In genomic region chr7:6430342-6430741, GRCm38 (mm10) we compare ENCODE assay signal across 9 mouse cellular contexts. TPM values are rescaled to one million over a fixed set of nuclear protein-coding genes. Genes with fewer than 3 reads are reported as not detected.
DNase-seq lines count a peak whose midpoint lies in the region; ATAC-seq and TF ChIP-seq lines count a peak whose summit lies in the region.
"Had no signal": no experiment of that assay in that cellular context is flagged by ENCODE, and none has a peak within 500 bp of the region (broad histone marks: within the 10 kb centered on the region; RNA-seq: fewer than 3 reads in every experiment).

No protein-coding gene starts in this region.

- peak; percentile 71 for TF ChIP-seq CTCF in liver, postnatal 0 days (IDR thresholded peaks at IDR 0.05; ENCODE audit: low read depth)

- no peak overlapping the region for H3K4me3 ChIP-seq in forebrain, embryonic 11.5 days (ENCODE audit: low read depth, low read length)
- no peak overlapping the region for H3K4me3 ChIP-seq in forebrain, embryonic 12.5 days (replicated peaks)
- H3K4me3 ChIP-seq in neural tube, embryonic 11.5 days (ENCODE audit: low read depth, low read length), result no peak overlapping the region
- no peak overlapping the region for H3K4me3 ChIP-seq in neural tube, embryonic 15.5 days (replicated peaks)
- H3K4me3 ChIP-seq in liver, postnatal 0 days (ENCODE audit: low read depth, low read length), result no peak overlapping the region
- H3K4me3 ChIP-seq: neural tube, embryonic 13.5 days had no signal

- H3K4me2 ChIP-seq in forebrain, embryonic 11.5 days (ENCODE audit: low read depth, low read length, severe bottlenecking), result no peak overlapping the region
- H3K4me2 ChIP-seq in forebrain, embryonic 12.5 days, result no peak overlapping the region
- no peak overlapping the region for H3K4me2 ChIP-seq in neural tube, embryonic 11.5 days (ENCODE audit: low read depth)
- H3K4me2 ChIP-seq in neural tube, embryonic 15.5 days, result no peak overlapping the region
- no peak overlapping the region for H3K4me2 ChIP-seq in liver, postnatal 0 days (ENCODE audit: low read depth, low read length)
- H3K4me2 ChIP-seq: neural tube, embryonic 13.5 days had no signal

- no peak overlapping the region for H3K27ac ChIP-seq in forebrain, embryonic 11.5 days (ENCODE audit: low read depth, low read length)
- H3K27ac ChIP-seq in forebrain, embryonic 12.5 days, result no peak overlapping the region
- no peak overlapping the region for H3K27ac ChIP-seq in neural tube, embryonic 11.5 days (ENCODE audit: low read depth, low read length)
- no peak overlapping the region for H3K27ac ChIP-seq in neural tube, embryonic 15.5 days (replicated peaks)
- no peak overlapping the region for H3K27ac ChIP-seq in liver, postnatal 0 days (ENCODE audit: low read depth)
- H3K27ac ChIP-seq: neural tube, embryonic 13.5 days had no signal

- no peak overlapping the region for H3K9ac ChIP-seq in forebrain, embryonic 11.5 days (ENCODE audit: low read length)
- no peak overlapping the region for H3K9ac ChIP-seq in forebrain, embryonic 12.5 days
- H3K9ac ChIP-seq in neural tube, embryonic 11.5 days (ENCODE audit: low read length), result no peak overlapping the region
- no peak overlapping the region for H3K9ac ChIP-seq in neural tube, embryonic 15.5 days (replicated peaks)
- no peak overlapping the region for H3K9ac ChIP-seq in liver, postnatal 0 days (replicated peaks)
- H3K9ac ChIP-seq: neural tube, embryonic 13.5 days had no signal

- no peak for ATAC-seq in forebrain, embryonic 11.5 days (replicated peaks; ENCODE audit: low FRiP score)
- ATAC-seq in forebrain, embryonic 12.5 days (ENCODE audit: low FRiP score), result no peak
- no peak for ATAC-seq in neural tube, embryonic 11.5 days (ENCODE audit: insufficient read depth, low FRiP score, low TSS enrichment)
- no peak for ATAC-seq in neural tube, embryonic 15.5 days (ENCODE audit: low FRiP score)
- no peak for ATAC-seq in liver, postnatal 0 days

- H3K4me1 ChIP-seq in forebrain, embryonic 11.5 days (replicated peaks; ENCODE audit: control insufficient read depth, insufficient read depth, low read length), result no peaks in the 10 kb centered on the region; the same call in 1 of the 2 replicates
- peaks cover 9% of the 10 kb centered on the region for H3K4me1 ChIP-seq in forebrain, embryonic 12.5 days
- peaks cover 6% of the 10 kb centered on the region for H3K4me1 ChIP-seq in neural tube, embryonic 11.5 days (ENCODE audit: control insufficient read depth, insufficient read depth, low read length)
- peaks cover 13% of the 10 kb centered on the region for H3K4me1 ChIP-seq in neural tube, embryonic 15.5 days
- H3K4me1 ChIP-seq in liver, postnatal 0 days (ENCODE audit: insufficient read depth), result no peaks in the 10 kb centered on the region

- peak; percentile 68 for DNase-seq in forebrain, embryonic 11.5 days (ENCODE audit: low spot score)
- DNase-seq in neural tube, embryonic 11.5 days (ENCODE audit: low spot score), result peak; percentile 37
- DNase-seq in c-Kit-positive CD71-positive TER-119-positive erythroid progenitor cells, embryonic 14.5 days (ENCODE audit: low spot score), result peak; percentile 31
- DNase-seq in liver, postnatal 0 days, result peak; percentile 57
- no peak for DNase-seq in frontal cortex, postnatal 14 days (ENCODE audit: low spot score in 2 of 2)
- DNase-seq in frontal cortex, postnatal 10 days (ENCODE audit: low spot score in 2 of 2), result no peak

- H3K9me3 ChIP-seq in forebrain, embryonic 11.5 days (ENCODE audit: control insufficient read depth, low read length), result no peaks in the 10 kb centered on the region; the same call in 1 of the 2 replicates
- no peaks in the 10 kb centered on the region for H3K9me3 ChIP-seq in forebrain, embryonic 12.5 days
- no peaks in the 10 kb centered on the region for H3K9me3 ChIP-seq in neural tube, embryonic 11.5 days (ENCODE audit: control insufficient read depth, low read length)
- H3K9me3 ChIP-seq in neural tube, embryonic 15.5 days (replicated peaks), result 0 out of 2 replicates have a peak, but pooled peaks cover 3% of the 10 kb centered on the region
- H3K9me3 ChIP-seq in liver, postnatal 0 days (ENCODE audit: low read length), result no peaks in the 10 kb centered on the region; the same call in 1 of the 2 replicates

- 52% methylated on average over 2 of the region's 2 CpGs for WGBS in forebrain, embryonic 11.5 days
- WGBS in forebrain, embryonic 12.5 days, result 46% methylated on average over 2 of the region's 2 CpGs
- 44% methylated on average over 2 of the region's 2 CpGs for WGBS in neural tube, embryonic 11.5 days
- WGBS in neural tube, embryonic 15.5 days, result 29% methylated on average over 2 of the region's 2 CpGs
- 15% methylated on average over 2 of the region's 2 CpGs for WGBS in liver, postnatal 0 days (ENCODE audit: insufficient replicate concordance)

- no peak for TF ChIP-seq EP300 in liver, postnatal 0 days (IDR thresholded peaks at IDR 0.05; ENCODE audit: low read depth)

- H3K36me3 ChIP-seq in forebrain, embryonic 11.5 days (ENCODE audit: control insufficient read depth, insufficient read depth, low read length), result no peaks in the 10 kb centered on the region
- no peaks in the 10 kb centered on the region for H3K36me3 ChIP-seq in forebrain, embryonic 12.5 days (replicated peaks)
- no peaks in the 10 kb centered on the region for H3K36me3 ChIP-seq in neural tube, embryonic 11.5 days (ENCODE audit: control insufficient read depth, insufficient read depth, low read length)
- H3K36me3 ChIP-seq in neural tube, embryonic 15.5 days, result peaks cover 15% of the 10 kb centered on the region; the same call in 1 of the 2 replicates
- H3K36me3 ChIP-seq in liver, postnatal 0 days (replicated peaks; ENCODE audit: insufficient read depth, low read length), result no peaks in the 10 kb centered on the region

- no peaks in the 10 kb centered on the region for H3K27me3 ChIP-seq in forebrain, embryonic 11.5 days (ENCODE audit: control insufficient read depth, insufficient read depth, low read length)
- no peaks in the 10 kb centered on the region for H3K27me3 ChIP-seq in forebrain, embryonic 12.5 days
- no peaks in the 10 kb centered on the region for H3K27me3 ChIP-seq in neural tube, embryonic 11.5 days (ENCODE audit: control insufficient read depth, insufficient read depth, low read length)
- H3K27me3 ChIP-seq in neural tube, embryonic 15.5 days (replicated peaks), result no peaks in the 10 kb centered on the region
- no peaks in the 10 kb centered on the region for H3K27me3 ChIP-seq in liver, postnatal 0 days (ENCODE audit: insufficient read depth, low read length)
- H3K27me3 ChIP-seq: neural tube, embryonic 13.5 days had no signal

RNA-seq across cellular contexts. Expression of gene Olfr1344, which starts 8.1 kb away (rescaled TPM):
- polyA plus RNA-seq in forebrain, embryonic 11.5 days (2014; fragmentation: Nextera tagmentation; extraction: Ambion mirVana), result not detected in 2 replicates
- polyA plus RNA-seq in forebrain, embryonic 12.5 days (2016; fragmentation: Nextera tagmentation; extraction: Ambion mirVana), result 0.11 TPM in 1 of 2 replicates, not detected in the other
- not detected in 2 replicates for polyA plus RNA-seq in neural tube, embryonic 11.5 days (2014; fragmentation: Nextera tagmentation; extraction: Ambion mirVana)
- 0.05 and 0.10 TPM in 2 replicates for polyA plus RNA-seq in neural tube, embryonic 15.5 days (2015; fragmentation: Nextera tagmentation; extraction: Ambion mirVana)
- polyA plus RNA-seq in liver, postnatal 0 days (2015; fragmentation: Nextera tagmentation; extraction: Ambion mirVana), result not detected in 2 replicates

RNA-seq across cellular contexts. Expression of gene Gm20715, which starts 20.3 kb away (rescaled TPM):
- polyA plus RNA-seq in forebrain, embryonic 11.5 days (2014; fragmentation: Nextera tagmentation; extraction: Ambion mirVana), result not detected in 2 replicates
- not detected in 2 replicates for polyA plus RNA-seq in forebrain, embryonic 12.5 days (2016; fragmentation: Nextera tagmentation; extraction: Ambion mirVana)
- polyA plus RNA-seq in neural tube, embryonic 11.5 days (2014; fragmentation: Nextera tagmentation; extraction: Ambion mirVana), result not detected in 2 replicates
- polyA plus RNA-seq in neural tube, embryonic 15.5 days (2015; fragmentation: Nextera tagmentation; extraction: Ambion mirVana), result 0.15 TPM in 1 of 2 replicates, not detected in the other
- polyA plus RNA-seq in liver, postnatal 0 days (2015; fragmentation: Nextera tagmentation; extraction: Ambion mirVana), result not detected in 2 replicates
- polyA plus RNA-seq: neural tube, embryonic 13.5 days had no signal

RNA-seq across cellular contexts. Expression of gene Olfr1336, which starts 25.6 kb away (rescaled TPM):
- not detected in 2 replicates for polyA plus RNA-seq in forebrain, embryonic 11.5 days (2014; fragmentation: Nextera tagmentation; extraction: Ambion mirVana)
- polyA plus RNA-seq in forebrain, embryonic 12.5 days (2016; fragmentation: Nextera tagmentation; extraction: Ambion mirVana), result 0.03 TPM in 1 of 2 replicates, not detected in the other
- polyA plus RNA-seq in neural tube, embryonic 11.5 days (2014; fragmentation: Nextera tagmentation; extraction: Ambion mirVana), result not detected in 2 replicates
- 0.03 TPM in 1 of 2 replicates, not detected in the other for polyA plus RNA-seq in neural tube, embryonic 15.5 days (2015; fragmentation: Nextera tagmentation; extraction: Ambion mirVana)
- polyA plus RNA-seq in liver, postnatal 0 days (2015; fragmentation: Nextera tagmentation; extraction: Ambion mirVana), result not detected in 2 replicates
- polyA plus RNA-seq: neural tube, embryonic 13.5 days had no signal

RNA-seq across cellular contexts. Expression of gene Smim17, which starts 31.8 kb away (rescaled TPM):
- polyA plus RNA-seq in forebrain, embryonic 11.5 days (2014; fragmentation: Nextera tagmentation; extraction: Ambion mirVana), result 0.55 and 0.99 TPM in 2 replicates
- 0.82 and 1.6 TPM in 2 replicates for polyA plus RNA-seq in forebrain, embryonic 12.5 days (2016; fragmentation: Nextera tagmentation; extraction: Ambion mirVana)
- polyA plus RNA-seq in neural tube, embryonic 11.5 days (2014; fragmentation: Nextera tagmentation; extraction: Ambion mirVana), result 0.07 and 0.33 TPM in 2 replicates
- 7.8 and 9.5 TPM in 2 replicates for polyA plus RNA-seq in neural tube, embryonic 15.5 days (2015; fragmentation: Nextera tagmentation; extraction: Ambion mirVana)
- not detected in 2 replicates for polyA plus RNA-seq in liver, postnatal 0 days (2015; fragmentation: Nextera tagmentation; extraction: Ambion mirVana)

RNA-seq across cellular contexts. Expression of gene Olfr1346, which starts 36.6 kb away (rescaled TPM):
- not detected in 2 replicates for polyA plus RNA-seq in forebrain, embryonic 11.5 days (2014; fragmentation: Nextera tagmentation; extraction: Ambion mirVana)
- polyA plus RNA-seq in forebrain, embryonic 12.5 days (2016; fragmentation: Nextera tagmentation; extraction: Ambion mirVana), result not detected in 2 replicates
- polyA plus RNA-seq in neural tube, embryonic 11.5 days (2014; fragmentation: Nextera tagmentation; extraction: Ambion mirVana), result not detected in 2 replicates
- not detected in 2 replicates for polyA plus RNA-seq in neural tube, embryonic 15.5 days (2015; fragmentation: Nextera tagmentation; extraction: Ambion mirVana)
- polyA plus RNA-seq in liver, postnatal 0 days (2015; fragmentation: Nextera tagmentation; extraction: Ambion mirVana), result not detected in 2 replicates
- polyA plus RNA-seq: neural tube, embryonic 13.5 days had no signal

Comparison
In these comparisons a context has a peak if more than half of its experiments do, and no peak if none do; other contexts are left out.
1. DNase-seq: peak in forebrain, embryonic 11.5 days (single experiment), neural tube, embryonic 11.5 days (single experiment), c-Kit-positive CD71-positive TER-119-positive erythroid progenitor cells, embryonic 14.5 days (single experiment) and liver, postnatal 0 days (single experiment); none in frontal cortex, postnatal 14 days (0 of 2) and frontal cortex, postnatal 10 days (0 of 2).